Mouse (Mus musculus) hindbrain, embryonic 12.5 days (tissue): ENCODE measurements around the gene Washc4. TPM values are rescaled to one million over a fixed set of nuclear protein-coding genes. Genes with fewer than 3 reads are reported as not detected.

ENCODE experiments used
- ATAC-seq: fragments of 200-750 bp; cut with Nextera tagmentation; 2 replicates; pipeline ENCODE4 v1.8.0; 2017; ENCODE audit warnings: moderate TSS enrichment; ENCODE audit not compliant: low FRiP score
- H3K27ac ChIP-seq: fragments of 300-500 bp; sonication (generic); 2 replicates; pipeline ENCODE4 v1.5.1; 2016; ENCODE audit warnings: mild to moderate bottlenecking
- H3K27me3 ChIP-seq: fragments of 300-500 bp; sonication (generic); 2 replicates; pipeline ENCODE4 v1.6.1; 2016; ENCODE audit warnings: mild to moderate bottlenecking
- H3K36me3 ChIP-seq: fragments of 300-500 bp; sonication (generic); 2 replicates; pipeline ENCODE4 v1.6.1; 2016; ENCODE audit warnings: mild to moderate bottlenecking
- H3K4me1 ChIP-seq: fragments of 300-500 bp; sonication (generic); 2 replicates; pipeline ENCODE4 v1.6.1; 2016
- H3K4me2 ChIP-seq: fragments of 300-500 bp; sonication (generic); replicated peaks from 2 replicates; pipeline ENCODE4 v1.6.1; 2016; ENCODE audit warnings: mild to moderate bottlenecking
- H3K4me3 ChIP-seq: fragments of 300-500 bp; sonication (generic); 2 replicates; pipeline ENCODE4 v1.5.1; 2016; ENCODE audit warnings: mild to moderate bottlenecking
- H3K9ac ChIP-seq: fragments of 300-500 bp; sonication (generic); 2 replicates; pipeline ENCODE4 v1.6.1; 2016; ENCODE audit warnings: mild to moderate bottlenecking, moderate library complexity
- H3K9me3 ChIP-seq: fragments of 300-500 bp; sonication (generic); replicated peaks from 2 replicates; pipeline ENCODE4 v1.6.1; 2016; ENCODE audit warnings: mild to moderate bottlenecking
- WGBS: fragments of 180-500 bp; shearing (Covaris S2); methylation state at CpG from one replicate; pipeline ENCODE4 v1.1.7; 2016; 5-methylcytosine and 5-hydroxymethylcytosine counted together
- polyA plus RNA-seq: library from polyadenylated mRNA; unstranded; fragments of >200 nt; fragmentation: Nextera tagmentation; extraction: Ambion mirVana; gene quantifications from 2 replicates; pipeline ENCODE4 v1.2.1, GENCODE M21; 2016

Washc4 gene
- polyA plus RNA-seq, 1 experiment from 2014 or later, result 38.5 TPM

GRCm38 (mm10) chr10:83644865-83645715 is 101.5 kb downstream of the Washc4 start:
- peak overlapping the region; percentile 25; the same call in 1 of the 2 replicates for H3K4me2 ChIP-seq
- H3K27ac ChIP-seq, result peak overlapping the region; percentile 72
- H3K4me3 ChIP-seq, result no peak overlapping the region
- peaks cover 39% of the 10 kb centered on the region for H3K4me1 ChIP-seq
- no peak for ATAC-seq
- 54% methylated on average over 16 of the region's 16 CpGs for WGBS
- H3K9ac ChIP-seq, result peak overlapping the region; percentile 43; the same call in 1 of the 2 replicates
- H3K36me3 ChIP-seq, result no peaks in the 10 kb centered on the region
- no peaks in the 10 kb centered on the region for H3K27me3 ChIP-seq
- no peaks in the 10 kb centered on the region for H3K9me3 ChIP-seq

DNA sequence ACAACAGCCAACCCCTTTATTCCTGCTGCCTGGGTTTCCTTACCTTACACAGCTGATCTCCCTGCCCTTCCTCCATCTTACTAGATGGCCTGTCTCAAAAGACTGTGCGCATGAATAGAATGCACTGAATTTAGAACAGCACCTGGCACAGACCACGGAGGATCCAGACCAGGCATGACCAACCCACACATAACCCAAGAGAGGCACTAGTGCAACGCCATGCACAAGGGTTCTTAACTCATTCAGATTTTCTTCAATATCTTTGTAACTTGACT is 102.1 kb downstream of the Washc4 start:
- no peaks in the 10 kb centered on the region for H3K27me3 ChIP-seq
- no peak overlapping the region for H3K4me2 ChIP-seq
- no peaks in the 10 kb centered on the region for H3K36me3 ChIP-seq
- H3K4me3 ChIP-seq, result no peak overlapping the region
- no peaks in the 10 kb centered on the region for H3K9me3 ChIP-seq
- no peak overlapping the region for H3K9ac ChIP-seq
- no peak overlapping the region for H3K27ac ChIP-seq
- H3K4me1 ChIP-seq, result peaks cover 39% of the 10 kb centered on the region
- no peak for ATAC-seq
- 83% methylated on average over 3 of the region's 3 CpGs for whole genome bisulfite sequencing

Other genes with a start within 250 kb of the Washc4 start
- 2.6 and 3.8 TPM in 2 replicates for gene Slc41a2, start 205.9 kb upstream of the Washc4 start, polyA plus RNA-seq
- gene D10Wsu102e, start 183.5 kb upstream of the Washc4 start, polyA plus RNA-seq, result 1.0 TPM in 2 replicates
- gene Aldh1l2, start 9.6 kb upstream of the Washc4 start, polyA plus RNA-seq, result 11.7 and 13.3 TPM in 2 replicates
- gene Appl2, start 105.0 kb downstream of the Washc4 start, polyA plus RNA-seq, result 58.6 and 64.5 TPM in 2 replicates
- 40.3 and 42.9 TPM in 2 replicates for gene 1500009L16Rik, start 179.1 kb downstream of the Washc4 start, polyA plus RNA-seq